Mouse (Mus musculus) C2C12 (cell line): ENCODE measurements around the gene Ugt1a6b. TPM values are rescaled to one million over a fixed set of nuclear protein-coding genes. Genes with fewer than 3 reads are reported as not detected.
"Not testable (repeated sequence)": the region's sequence is repeated elsewhere in the genome, so short reads cannot be mapped to it uniquely, and the experiment has no call there.

ENCODE experiments used
- H3K27me3 ChIP-seq: one replicate; pipeline ENCODE4 v1.6.1; 2011; ENCODE audit not compliant: control insufficient read depth, insufficient read depth, insufficient read length
- H3K36me3 ChIP-seq: one replicate; pipeline ENCODE4 v1.6.1; 2011; ENCODE audit not compliant: control insufficient read depth, insufficient read depth
- H3K4me3 ChIP-seq: one replicate; pipeline ENCODE4 v1.5.1; 2011; ENCODE audit warnings: mild to moderate bottlenecking, control low read depth; ENCODE audit not compliant: poor library complexity, insufficient read depth, severe bottlenecking
- H3K79me2 ChIP-seq: one replicate; pipeline ENCODE4 v1.6.1; 2011; ENCODE audit not compliant: control insufficient read depth, insufficient read depth
- H3K79me3 ChIP-seq: one replicate; pipeline ENCODE4 v1.6.1; 2011; ENCODE audit warnings: low read depth, control low read depth
- H3ac ChIP-seq: one replicate; pipeline ENCODE3; 2011; ENCODE audit warnings: low read depth; ENCODE audit not compliant: control insufficient read depth, insufficient read length
- CEBPB ChIP-seq: IDR thresholded peaks from one replicate; pipeline ENCODE4 v1.6.1; 2011; ENCODE audit warnings: low read depth, mild to moderate bottlenecking, control low read depth, moderate library complexity
- CTCF ChIP-seq: IDR thresholded peaks from one replicate; pipeline ENCODE4 v1.5.1; 2011; ENCODE audit not compliant: control insufficient read depth, insufficient read depth, insufficient read length
- FOSL1 ChIP-seq: IDR thresholded peaks from one replicate; pipeline ENCODE4 v1.8.0; 2011; ENCODE audit warnings: mild to moderate bottlenecking, low read length; ENCODE audit not compliant: poor library complexity, insufficient read depth, severe bottlenecking
- MAX ChIP-seq: IDR thresholded peaks from one replicate; pipeline ENCODE4 v1.6.1; 2011; ENCODE audit warnings: mild to moderate bottlenecking, control low read depth
- MYOD1 ChIP-seq: IDR thresholded peaks from one replicate; pipeline ENCODE4 v1.6.1; 2011; ENCODE audit warnings: low read depth; ENCODE audit not compliant: control insufficient read depth, insufficient read length
- MYOG ChIP-seq: IDR thresholded peaks from one replicate; pipeline ENCODE4 v1.6.1; 2011; ENCODE audit not compliant: control insufficient read depth, insufficient read length; ENCODE audit errors: extremely low read depth
- USF1 ChIP-seq: IDR thresholded peaks from one replicate; pipeline ENCODE4 v1.6.1; 2011; ENCODE audit warnings: low read depth, mild to moderate bottlenecking, control low read depth, moderate library complexity
- polyA plus RNA-seq: library from polyadenylated mRNA; unstranded; fragments of >200 nt; fragmentation: generic; extraction: Trizol; gene quantifications from one replicate; pipeline ENCODE4 v1.2.1, GENCODE M21; 2012; ENCODE audit warnings: missing spikeins

Ugt1a6b gene
- polyA plus RNA-seq, 1 experiment, result not detected

GRCm38 (mm10) chr1:88094941-88095492 is 8.0 kb upstream of the Ugt1a6b start, which contains the start of gene Ugt1a7c:
Ugt1a7c (plus strand) TSS chr1:88095062.
- Histone ChIP-seq H3K79me3 (no peaks in the 10 kb centered on the region), H3ac (no peak within 1 kb of the TSS), H3K79me2 (no peaks in the 10 kb centered on the region), H3K27me3 (peaks cover 5% of the 10 kb centered on the region), H3K36me3 (no peaks in the 10 kb centered on the region), H3K4me3 (no peak within 1 kb of the TSS)
- TF ChIP-seq USF1 (no peak), MAX (no peak), FOSL1 (no peak), MYOD1 (no peak), CTCF (no peak), CEBPB (no peak), MYOG (no peak)

GRCm38 (mm10) chr1:88098546-88098945 is 4.5 kb upstream of the Ugt1a6b start:
- H3K4me3 ChIP-seq, H3K79me3 ChIP-seq, H3K27me3 ChIP-seq, H3K36me3 ChIP-seq, H3K79me2 ChIP-seq, H3ac ChIP-seq: not testable (repeated sequence)

- not testable (repeated sequence) for H3K79me3 ChIP-seq, H3K79me2 ChIP-seq, H3ac ChIP-seq, H3K4me3 ChIP-seq, H3K36me3 ChIP-seq, H3K27me3 ChIP-seq
Observed at GRCm38 (mm10) chr1:88099691-88100090, 3.4 kb upstream of the Ugt1a6b start.

- not testable (repeated sequence) for H3K79me2 ChIP-seq, H3K79me3 ChIP-seq, H3K36me3 ChIP-seq, H3ac ChIP-seq, H3K27me3 ChIP-seq, H3K4me3 ChIP-seq
Observed at GRCm38 (mm10) chr1:88103697-88104468, 831 bp downstream of the Ugt1a6b start.

GRCm38 (mm10) chr1:88104667-88105430 is 1.8 kb downstream of the Ugt1a6b start:
- Histone ChIP-seq H3K79me3 (no peaks in the 10 kb centered on the region), H3K36me3 (no peaks in the 10 kb centered on the region), H3K79me2 (no peaks in the 10 kb centered on the region), H3ac (no peak overlapping the region), H3K27me3 (no peaks in the 10 kb centered on the region), H3K4me3 (no peak overlapping the region)
- TF ChIP-seq CEBPB (no peak), FOSL1 (no peak)

GRCm38 (mm10) chr1:88105656-88106055 is 2.6 kb downstream of the Ugt1a6b start:
- TF ChIP-seq MYOG, result no peak
- TF ChIP-seq USF1, result no peak
- no peak for TF ChIP-seq CTCF
- TF ChIP-seq MYOD1, result no peak
- no peak for TF ChIP-seq MAX
- no peak for TF ChIP-seq CEBPB
- TF ChIP-seq FOSL1, result no peak
- no peak overlapping the region for H3ac ChIP-seq
- H3K4me3 ChIP-seq, result no peak overlapping the region
- no peaks in the 10 kb centered on the region for H3K36me3 ChIP-seq
- H3K27me3 ChIP-seq, result no peaks in the 10 kb centered on the region
- H3K79me2 ChIP-seq, result no peaks in the 10 kb centered on the region
- no peaks in the 10 kb centered on the region for H3K79me3 ChIP-seq

- not testable (repeated sequence) for H3K27me3 ChIP-seq, H3K36me3 ChIP-seq, H3ac ChIP-seq, H3K79me3 ChIP-seq, H3K4me3 ChIP-seq, H3K79me2 ChIP-seq
Observed at GRCm38 (mm10) chr1:88109027-88109557, 6.0 kb downstream of the Ugt1a6b start.

- H3K4me3 ChIP-seq, H3ac ChIP-seq, H3K27me3 ChIP-seq, H3K79me2 ChIP-seq, H3K36me3 ChIP-seq, H3K79me3 ChIP-seq: not testable (repeated sequence)
Observed at GRCm38 (mm10) chr1:88109604-88110003, 6.6 kb downstream of the Ugt1a6b start.

- H3K79me3 ChIP-seq, H3ac ChIP-seq, H3K27me3 ChIP-seq, H3K4me3 ChIP-seq, H3K79me2 ChIP-seq, H3K36me3 ChIP-seq: not testable (repeated sequence)
Observed at GRCm38 (mm10) chr1:88112769-88113168, 9.7 kb downstream of the Ugt1a6b start.
